Mouse (Mus musculus): Measurements from ENCODE around the gene Olfr869.

Olfr869 gene

DNA sequence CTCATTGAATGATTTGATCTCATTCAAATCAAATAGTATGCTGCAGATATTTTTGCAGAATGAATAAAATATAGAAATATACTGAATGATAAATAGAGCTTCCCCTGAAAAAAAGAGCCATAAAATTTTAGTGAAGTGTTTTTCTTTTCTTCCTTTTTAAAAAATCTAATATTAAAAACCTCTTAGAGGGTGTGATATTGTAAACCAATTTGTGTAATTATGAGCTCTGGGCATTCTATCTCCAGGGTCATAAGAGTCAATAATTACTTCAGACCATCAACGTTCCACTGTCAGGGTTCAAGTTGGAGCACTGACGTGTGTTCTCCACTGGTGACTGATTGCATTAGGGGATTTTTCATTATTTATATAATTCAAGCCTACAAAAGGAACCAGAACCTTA, at the start of gene Olfr869:
Gene Olfr869, plus strand, starts transcription at position 301 of the 400 bp plus-strand sequence.
- DNase-seq (ENCODE audit: low read depth, low spot score), result no peak

GRCm38 (mm10) chr9:20098326-20098725, 30.5 kb upstream of the Olfr869 start, which contains the start of gene Olfr868:
TSS of gene Olfr868 (plus strand) at chr9:20098626.
- no peak for DNase-seq (ENCODE audit: low read depth, low spot score)

- DNase-seq (ENCODE audit: low read depth, low spot score), result no peak
Observed at GRCm38 (mm10) chr9:20149706-20150105, 20.9 kb downstream of the Olfr869 start.

GRCm38 (mm10) chr9:20173957-20174356, 45.1 kb downstream of the Olfr869 start, which contains the start of gene Olfr870:
TSS of gene Olfr870 (minus strand) at chr9:20174057.
- no peak for DNase-seq (ENCODE audit: low read depth, low spot score)

- no peak for DNase-seq (ENCODE audit: low read depth, low spot score)
Observed at GRCm38 (mm10) chr9:20179463-20179862, 50.7 kb downstream of the Olfr869 start.
